Mouse (Mus musculus): ENCODE results near the gene Fbxw27. TPM values are rescaled to one million over a fixed set of nuclear protein-coding genes. Genes with fewer than 3 reads are reported as not detected.
"Not testable (repeated sequence)": the region's sequence is repeated elsewhere in the genome, so short reads cannot be mapped to it uniquely, and the experiment has no call there.

Gene Fbxw27
- total RNA-seq (2014; rRNA removed; ENCODE audit: low replicate concordance) (not detected in 2 replicates), polyA plus RNA-seq (2015; fragmentation: Nextera tagmentation; extraction: Ambion mirVana) (not detected in 2 replicates)

- H3K9me3 ChIP-seq (replicated peaks; ENCODE audit: control insufficient read depth, low read length); H3K4me3 ChIP-seq (ENCODE audit: low read depth, low read length); H3K4me1 ChIP-seq (ENCODE audit: control insufficient read depth, insufficient read depth); H3K27me3 ChIP-seq (ENCODE audit: control insufficient read depth, insufficient read depth, low read length); ATAC-seq (ENCODE audit: insufficient read depth, low read depth); H3K27ac ChIP-seq (ENCODE audit: low read depth); H3K9ac ChIP-seq (replicated peaks; ENCODE audit: low read depth, low read length); H3K36me3 ChIP-seq (replicated peaks; ENCODE audit: control insufficient read depth, insufficient read depth, low read length); DNase-seq (ENCODE audit: low spot score); H3K4me2 ChIP-seq (ENCODE audit: low read depth, low read length): not testable (repeated sequence)
- 67% methylated on average over 4 of the region's 4 CpGs for WGBS
These were observed at the start of gene Fbxw27 for GRCm38 (mm10) chr9:109790570-109790969. TSS of gene Fbxw27 (minus strand) at chr9:109790670.

GRCm38 (mm10) chr9:109833088-109833412 lies 42.6 kb upstream of the Fbxw27 start:
- Histone ChIP-seq H3K4me1 (ENCODE audit: control insufficient read depth, insufficient read depth) (peaks cover 6% of the 10 kb centered on the region), H3K9ac (replicated peaks; ENCODE audit: low read depth, low read length) (peak overlapping the region; percentile 59), H3K4me3 (ENCODE audit: low read depth, low read length) (peak overlapping the region; percentile 63), H3K9me3 (replicated peaks; ENCODE audit: control insufficient read depth, low read length) (no peaks in the 10 kb centered on the region), H3K36me3 (replicated peaks; ENCODE audit: control insufficient read depth, insufficient read depth, low read length) (peaks cover 17% of the 10 kb centered on the region; the same call in 1 of the 2 replicates), H3K4me2 (ENCODE audit: low read depth, low read length) (peak overlapping the region; percentile 91), H3K27ac (ENCODE audit: low read depth) (no peak overlapping the region), H3K27me3 (ENCODE audit: control insufficient read depth, insufficient read depth, low read length) (no peaks in the 10 kb centered on the region)
- no peak for DNase-seq (ENCODE audit: low spot score)
- WGBS = 4% methylated on average over 6 of the region's 6 CpGs
- ATAC-seq (ENCODE audit: insufficient read depth, low read depth) = no peak
- no peak for TF ChIP-seq EP300 (IDR thresholded peaks at IDR 0.05; ENCODE audit: low read depth)
- no peak for TF ChIP-seq CTCF (IDR thresholded peaks at IDR 0.05; ENCODE audit: low read depth)

GRCm38 (mm10) chr9:109832391-109833087 lies 42.1 kb upstream of the Fbxw27 start, which contains the start of gene Nme6:
TSS of gene Nme6 (plus strand) at chr9:109832749.
- Histone ChIP-seq H3K27me3 (ENCODE audit: control insufficient read depth, insufficient read depth, low read length) (no peaks in the 10 kb centered on the region), H3K4me1 (ENCODE audit: control insufficient read depth, insufficient read depth) (peaks cover 6% of the 10 kb centered on the region), H3K4me3 (ENCODE audit: low read depth, low read length) (peak within 1 kb of the TSS; percentile 63), H3K27ac (ENCODE audit: low read depth) (peak within 1 kb of the TSS; percentile 64), H3K9ac (replicated peaks; ENCODE audit: low read depth, low read length) (peak within 1 kb of the TSS; percentile 59), H3K9me3 (replicated peaks; ENCODE audit: control insufficient read depth, low read length) (no peaks in the 10 kb centered on the region), H3K36me3 (replicated peaks; ENCODE audit: control insufficient read depth, insufficient read depth, low read length) (0 out of 2 replicates have a peak, but pooled peaks cover 12% of the 10 kb centered on the region), H3K4me2 (ENCODE audit: low read depth, low read length) (peak within 1 kb of the TSS; percentile 91)
- DNase-seq (ENCODE audit: low spot score) (peak; percentile 83), ATAC-seq (ENCODE audit: insufficient read depth, low read depth) (peak; percentile 94)
- peak; percentile 74 for TF ChIP-seq CTCF (IDR thresholded peaks at IDR 0.05; ENCODE audit: low read depth)
- TF ChIP-seq EP300 (IDR thresholded peaks at IDR 0.05; ENCODE audit: low read depth) = no peak
- under 1% methylated on average over 32 of the region's 32 CpGs for WGBS

- DNase-seq (ENCODE audit: low spot score) (no peak), ATAC-seq (ENCODE audit: insufficient read depth, low read depth) (no peak)
- WGBS = 46% methylated on average over 5 of the region's 5 CpGs
- no peaks in the 10 kb centered on the region for H3K4me1 ChIP-seq (ENCODE audit: control insufficient read depth, insufficient read depth)
- no peak overlapping the region for H3K4me2 ChIP-seq (ENCODE audit: low read depth, low read length)
- no peak overlapping the region for H3K4me3 ChIP-seq (ENCODE audit: low read depth, low read length)
- no peaks in the 10 kb centered on the region for H3K36me3 ChIP-seq (replicated peaks; ENCODE audit: control insufficient read depth, insufficient read depth, low read length)
- H3K9me3 ChIP-seq (replicated peaks; ENCODE audit: control insufficient read depth, low read length) = no peaks in the 10 kb centered on the region
- TF ChIP-seq CTCF (IDR thresholded peaks at IDR 0.05; ENCODE audit: low read depth) = no peak
- TF ChIP-seq EP300 (IDR thresholded peaks at IDR 0.05; ENCODE audit: low read depth) = no peak
- no peak overlapping the region for H3K27ac ChIP-seq (ENCODE audit: low read depth)
- no peak overlapping the region for H3K9ac ChIP-seq (replicated peaks; ENCODE audit: low read depth, low read length)
- H3K27me3 ChIP-seq (ENCODE audit: control insufficient read depth, insufficient read depth, low read length) = no peaks in the 10 kb centered on the region
These were observed 35.7 kb upstream of the Fbxw27 start for GRCm38 (mm10) chr9:109826181-109826580.

GRCm38 (mm10) chr9:109825739-109826138 lies 35.3 kb upstream of the Fbxw27 start:
- 31% methylated on average over 4 of the region's 4 CpGs for WGBS
- H3K9me3 ChIP-seq (replicated peaks; ENCODE audit: control insufficient read depth, low read length) = no peaks in the 10 kb centered on the region
- no peak overlapping the region for H3K4me2 ChIP-seq (ENCODE audit: low read depth, low read length)
- H3K36me3 ChIP-seq (replicated peaks; ENCODE audit: control insufficient read depth, insufficient read depth, low read length) = no peaks in the 10 kb centered on the region
- H3K27me3 ChIP-seq (ENCODE audit: control insufficient read depth, insufficient read depth, low read length) = no peaks in the 10 kb centered on the region
- ATAC-seq (ENCODE audit: insufficient read depth, low read depth) = no peak
- no peak for TF ChIP-seq EP300 (IDR thresholded peaks at IDR 0.05; ENCODE audit: low read depth)
- no peak for TF ChIP-seq CTCF (IDR thresholded peaks at IDR 0.05; ENCODE audit: low read depth)
- H3K9ac ChIP-seq (replicated peaks; ENCODE audit: low read depth, low read length) = no peak overlapping the region
- H3K4me1 ChIP-seq (ENCODE audit: control insufficient read depth, insufficient read depth) = no peaks in the 10 kb centered on the region
- DNase-seq (ENCODE audit: low spot score) = no peak
- H3K4me3 ChIP-seq (ENCODE audit: low read depth, low read length) = no peak overlapping the region
- H3K27ac ChIP-seq (ENCODE audit: low read depth) = no peak overlapping the region

- no peak overlapping the region for H3K4me2 ChIP-seq (ENCODE audit: low read depth, low read length)
- no peak for TF ChIP-seq CTCF (IDR thresholded peaks at IDR 0.05; ENCODE audit: low read depth)
- H3K27ac ChIP-seq (ENCODE audit: low read depth) = no peak overlapping the region
- no peak overlapping the region for H3K4me3 ChIP-seq (ENCODE audit: low read depth, low read length)
- H3K27me3 ChIP-seq (ENCODE audit: control insufficient read depth, insufficient read depth, low read length) = no peaks in the 10 kb centered on the region
- no peak for DNase-seq (ENCODE audit: low spot score)
- no peaks in the 10 kb centered on the region for H3K9me3 ChIP-seq (replicated peaks; ENCODE audit: control insufficient read depth, low read length)
- no peaks in the 10 kb centered on the region for H3K36me3 ChIP-seq (replicated peaks; ENCODE audit: control insufficient read depth, insufficient read depth, low read length)
- 30% methylated on average over 6 of the region's 6 CpGs for WGBS
- H3K9ac ChIP-seq (replicated peaks; ENCODE audit: low read depth, low read length) = no peak overlapping the region
- peaks cover 5% of the 10 kb centered on the region; the same call in 1 of the 2 replicates for H3K4me1 ChIP-seq (ENCODE audit: control insufficient read depth, insufficient read depth)
- ATAC-seq (ENCODE audit: insufficient read depth, low read depth) = no peak
These were observed 25.9 kb upstream of the Fbxw27 start for GRCm38 (mm10) chr9:109816341-109816740.

Measured in heart, postnatal 0 days (tissue).